Mouse (Mus musculus) MEL (cell line): ENCODE measurements at regions not wholly inside any gene's neighbourhood (a gene's known extent, or its start where the extent isn't known, plus 50 kb on each side); places are given as distances from the start of the nearest gene placed in this dataset.

Experiments
- CTCF ChIP-seq, 3 experiments: IDR thresholded peaks in 2 of 3; conservative IDR thresholded peaks in 1 of 3; 2 replicates each; pipeline ENCODE4 v1.5.1; 2011 to 2012; ENCODE audit warnings: low read length in 3 of 3, low read depth in 2 of 3, mild to moderate bottlenecking in 2 of 3, improper control_type of control experiment in 1 of 3, inconsistent platforms in 1 of 3, mixed read lengths in 1 of 3, moderate library complexity in 1 of 3; ENCODE audit not compliant: control insufficient read depth in 1 of 3, insufficient read depth in 1 of 3, poor library complexity in 1 of 3, severe bottlenecking in 1 of 3
- MEF2A ChIP-seq: IDR thresholded peaks from 2 replicates; pipeline ENCODE4 v1.6.1; 2014; ENCODE audit warnings: low read depth, mild to moderate bottlenecking, inconsistent platforms, low read length, improper control_type of control experiment; ENCODE audit not compliant: poor library complexity, insufficient replicate concordance, severe bottlenecking; ENCODE audit errors: extremely low read depth
- USF1 ChIP-seq: IDR thresholded peaks from 2 replicates; pipeline ENCODE4 v1.6.1; 2014; ENCODE audit warnings: low read depth, mild to moderate bottlenecking, inconsistent platforms, low read length, improper control_type of control experiment, moderate library complexity

GRCm38 (mm10) chr12:77834891-77835290 is 359.2 kb upstream of the Gm6657 start:
- no peak for TF ChIP-seq MEF2A
- no peak for TF ChIP-seq CTCF (IDR thresholded peaks at IDR 0.05 in 2 of 3, conservative IDR thresholded peaks at IDR 0.05 in 1 of 3; ENCODE audit: control insufficient read depth in 1 of 3, insufficient read depth in 1 of 3, low read depth in 2 of 3, low read length in 3 of 3, poor library complexity in 1 of 3, severe bottlenecking in 1 of 3)
- TF ChIP-seq USF1, result no peak
